Mouse (Mus musculus) embryo, embryonic 9.5 days (tissue): Measurements from ENCODE around the gene Ndufaf8.

Experiments used
- DNase-seq: peaks from one replicate; pipeline ENCODE4 v3.0.0-alpha.2; 2017; ENCODE audit errors: extremely low spot score

Ndufaf8 gene

GRCm38 (mm10) chr11:120134847-120135530 lies 36.3 kb downstream of the Ndufaf8 start:
- DNase-seq, result no peak

- no peak for DNase-seq
These were observed 37.5 kb downstream of the Ndufaf8 start for GRCm38 (mm10) chr11:120136195-120136594.

GRCm38 (mm10) chr11:120136796-120137624 lies 38.3 kb downstream of the Ndufaf8 start:
- DNase-seq, result no peak

- DNase-seq, result no peak
These were observed 38.9 kb downstream of the Ndufaf8 start for GRCm38 (mm10) chr11:120137625-120138004.

- DNase-seq, result no peak
These were observed 40.6 kb downstream of the Ndufaf8 start for GRCm38 (mm10) chr11:120139309-120139731.

GRCm38 (mm10) chr11:120140255-120140654 lies 41.5 kb downstream of the Ndufaf8 start:
- DNase-seq, result no peak

- DNase-seq, result no peak
These were observed 43.9 kb downstream of the Ndufaf8 start for GRCm38 (mm10) chr11:120142601-120143051.

GRCm38 (mm10) chr11:120143708-120144497 lies 45.2 kb downstream of the Ndufaf8 start:
- DNase-seq, result no peak

- DNase-seq, result no peak
These were observed 49.6 kb downstream of the Ndufaf8 start for GRCm38 (mm10) chr11:120148201-120148855.

- no peak for DNase-seq
These were observed 50.9 kb downstream of the Ndufaf8 start for GRCm38 (mm10) chr11:120149510-120150200.
